Mouse (Mus musculus): ENCODE data around the gene Pxmp2.

- TF ChIP-seq POLR2A (IDR thresholded peaks at IDR 0.05; ENCODE audit: control insufficient read depth, extremely low read depth, insufficient read depth, low read length, poor library complexity) (no peak), CTCF (IDR thresholded peaks at IDR 0.05; ENCODE audit: borderline replicate concordance, control insufficient read depth, extremely low read depth, insufficient read depth, low read length, poor library complexity) (no peak)
These were observed 830 bp downstream of the Pxmp2 start for GRCm38 (mm10) chr5:110285156-110285555.
